Mouse (Mus musculus) stomach, postnatal 0 days (tissue): ENCODE measurements around the gene Gm28778.

Experiments
- CTCF ChIP-seq: IDR thresholded peaks from 2 replicates; pipeline ENCODE4 v1.5.1; 2016; ENCODE audit warnings: antibody characterized with exemption, low read depth, mild to moderate bottlenecking, moderate library complexity
- EP300 ChIP-seq: optimal IDR thresholded peaks from 2 replicates; pipeline ENCODE3; 2016; ENCODE audit warnings: antibody characterized with exemption

DNA sequence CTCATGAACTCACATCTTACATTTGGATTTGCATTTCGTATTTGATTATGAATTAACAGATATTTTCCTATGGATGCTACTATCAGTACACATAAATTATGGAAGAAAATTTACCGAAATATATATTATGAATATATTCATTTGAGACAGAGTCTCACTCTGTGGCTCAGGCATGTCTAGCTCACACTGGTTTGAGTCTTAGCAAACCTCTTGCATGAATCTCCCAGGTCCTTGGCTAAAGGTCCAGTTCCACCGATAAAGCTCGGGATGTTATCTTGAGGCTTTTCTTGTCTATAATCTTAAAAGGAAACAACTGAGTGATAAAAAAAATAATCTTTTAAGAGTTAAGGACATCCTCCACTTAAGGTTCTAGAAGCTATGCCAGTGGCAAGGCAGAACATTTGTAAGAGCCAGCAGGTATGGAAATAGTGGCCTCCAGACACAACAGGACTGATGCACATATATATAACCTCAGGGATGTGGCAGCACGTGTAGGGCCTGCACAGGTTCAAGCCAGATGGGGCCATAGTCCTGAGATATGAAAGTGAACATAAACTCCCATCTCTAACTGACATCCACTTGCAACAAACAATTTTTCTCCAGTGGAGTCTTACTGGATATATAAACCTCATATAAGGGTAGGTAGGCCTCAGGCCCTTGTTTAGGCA lies 28.1 kb downstream of the Gm28778 start:
- TF ChIP-seq CTCF: no peak
- TF ChIP-seq EP300: no peak
